Mouse (Mus musculus) ES-Bruce4 (cell line): ENCODE results near the gene Kif24. TPM values are rescaled to one million over a fixed set of nuclear protein-coding genes. Genes with fewer than 3 reads are reported as not detected.
A peak's percentile ranks its signal among the peaks of the same experiment; 100 is the strongest.
"Not testable (repeated sequence)": the region's sequence is repeated elsewhere in the genome, so short reads cannot be mapped to it uniquely, and the experiment has no call there.

Source experiments
- H3K27ac ChIP-seq: 2 replicates; pipeline ENCODE4 v1.5.1; 2012; ENCODE audit warnings: low read length, inconsistent platforms; ENCODE audit not compliant: insufficient read depth
- H3K27me3 ChIP-seq: 2 replicates; pipeline ENCODE4 v1.6.1; 2012; ENCODE audit warnings: mild to moderate bottlenecking, low read length, inconsistent platforms; ENCODE audit not compliant: control insufficient read depth, poor library complexity, insufficient read depth, severe bottlenecking
- H3K36me3 ChIP-seq: 2 replicates; pipeline ENCODE4 v1.6.1; 2012; ENCODE audit warnings: inconsistent platforms, mild to moderate bottlenecking, low read length, moderate library complexity; ENCODE audit not compliant: control insufficient read depth, poor library complexity, insufficient read depth, severe bottlenecking
- H3K4me1 ChIP-seq: one replicate; pipeline ENCODE4 v1.8.1; 2011; ENCODE audit warnings: low read length; ENCODE audit not compliant: control insufficient read depth, insufficient read depth
- H3K4me3 ChIP-seq: 2 replicates; pipeline ENCODE4 v1.5.1; 2011; ENCODE audit warnings: low read depth, mild to moderate bottlenecking, low read length
- H3K9ac ChIP-seq: 2 replicates; pipeline ENCODE4 v1.6.1; 2012; ENCODE audit warnings: low read depth, mild to moderate bottlenecking, inconsistent platforms; ENCODE audit not compliant: poor library complexity, severe bottlenecking
- H3K9me3 ChIP-seq: replicated peaks from 2 replicates; pipeline ENCODE4 v1.6.1; 2012; ENCODE audit warnings: mild to moderate bottlenecking, low read length, inconsistent platforms; ENCODE audit not compliant: control insufficient read depth, poor library complexity, insufficient read depth, severe bottlenecking
- CTCF ChIP-seq: IDR thresholded peaks from one replicate; pipeline ENCODE4 v1.8.1; 2011; ENCODE audit warnings: low read depth, low read length
- EP300 ChIP-seq: IDR thresholded peaks from 2 replicates; pipeline ENCODE4 v1.6.1; 2011; ENCODE audit warnings: low read depth, low read length; ENCODE audit not compliant: insufficient read depth
- POLR2A ChIP-seq: IDR thresholded peaks from one replicate; pipeline ENCODE4 v1.8.1; 2011; ENCODE audit warnings: low read length; ENCODE audit not compliant: insufficient read depth
- polyA plus RNA-seq: library from polyadenylated mRNA; stranded (reverse); fragments of >200 nt; gene quantifications from 2 replicates; pipeline ENCODE4 v1.2.4, GENCODE M21; 2011; ENCODE audit warnings: low read depth; ENCODE audit not compliant: missing spikeins, insufficient read depth, insufficient read length

The Kif24 gene
- polyA plus RNA-seq, 1 experiment, result 25.7 TPM

GRCm38 (mm10) chr4:41469199-41469598, 4.5 kb upstream of the Kif24 start:
- no peak for TF ChIP-seq CTCF
- TF ChIP-seq POLR2A, result no peak
- TF ChIP-seq EP300, result no peak
- Histone ChIP-seq H3K9me3 (no peaks in the 10 kb centered on the region), H3K27me3 (no peaks in the 10 kb centered on the region), H3K9ac (no peak overlapping the region), H3K27ac (no peak overlapping the region), H3K36me3 (no peaks in the 10 kb centered on the region), H3K4me1 (no peaks in the 10 kb centered on the region), H3K4me3 (no peak overlapping the region)

DNA sequence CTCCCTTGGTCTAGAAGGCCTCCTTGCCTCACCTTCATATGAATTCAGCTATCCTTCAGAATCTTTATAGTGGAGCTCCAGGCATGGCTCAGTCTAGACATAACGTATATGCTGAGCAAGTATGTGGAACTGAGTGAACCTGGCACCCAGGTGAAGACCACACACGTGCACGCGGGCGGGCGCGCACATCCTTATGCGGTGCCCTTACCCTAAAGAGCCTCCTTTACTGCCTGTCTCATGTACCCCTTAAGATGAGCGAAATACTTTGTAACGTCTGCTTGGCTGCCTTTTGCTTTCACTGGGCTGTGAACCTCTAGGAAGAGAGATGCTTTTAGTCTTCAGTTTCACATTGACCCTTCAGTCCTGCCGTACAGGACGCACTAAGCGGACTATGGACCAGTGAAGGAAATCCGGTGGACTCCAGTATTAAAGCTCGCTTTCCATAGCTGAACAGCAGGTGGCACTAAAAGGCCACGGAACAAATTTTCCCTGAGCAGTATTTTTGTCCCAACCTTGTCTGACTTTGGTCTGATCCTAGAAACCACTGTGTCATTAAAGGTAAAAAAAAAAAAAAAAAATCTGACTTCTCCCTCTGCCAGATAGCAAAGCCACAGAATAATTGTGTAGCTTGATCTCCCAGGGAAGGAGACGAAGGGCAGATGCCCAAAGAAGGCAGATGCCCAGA, 3.9 kb upstream of the Kif24 start:
- Histone ChIP-seq H3K27ac (no peak overlapping the region), H3K9me3 (no peaks in the 10 kb centered on the region), H3K4me1 (no peaks in the 10 kb centered on the region), H3K4me3 (peak overlapping the region; percentile 45), H3K27me3 (no peaks in the 10 kb centered on the region), H3K9ac (0 out of 2 replicates have a peak overlapping the region, but pooled peaks have one; percentile 11), H3K36me3 (no peaks in the 10 kb centered on the region)
- TF ChIP-seq CTCF, result peak; percentile 24
- TF ChIP-seq POLR2A, result no peak

GRCm38 (mm10) chr4:41465287-41465665, 589 bp upstream of the Kif24 start:
- no peaks in the 10 kb centered on the region for H3K27me3 ChIP-seq
- H3K27ac ChIP-seq, result 0 out of 2 replicates have a peak overlapping the region, but pooled peaks have one; percentile 23
- TF ChIP-seq EP300 (no peak), POLR2A (no peak)
- H3K4me1 ChIP-seq, result no peaks in the 10 kb centered on the region
- H3K4me3 ChIP-seq, result peak overlapping the region; percentile 96
- peaks cover 19% of the 10 kb centered on the region for H3K9me3 ChIP-seq
- peak overlapping the region; percentile 72 for H3K9ac ChIP-seq
- no peaks in the 10 kb centered on the region for H3K36me3 ChIP-seq

DNA sequence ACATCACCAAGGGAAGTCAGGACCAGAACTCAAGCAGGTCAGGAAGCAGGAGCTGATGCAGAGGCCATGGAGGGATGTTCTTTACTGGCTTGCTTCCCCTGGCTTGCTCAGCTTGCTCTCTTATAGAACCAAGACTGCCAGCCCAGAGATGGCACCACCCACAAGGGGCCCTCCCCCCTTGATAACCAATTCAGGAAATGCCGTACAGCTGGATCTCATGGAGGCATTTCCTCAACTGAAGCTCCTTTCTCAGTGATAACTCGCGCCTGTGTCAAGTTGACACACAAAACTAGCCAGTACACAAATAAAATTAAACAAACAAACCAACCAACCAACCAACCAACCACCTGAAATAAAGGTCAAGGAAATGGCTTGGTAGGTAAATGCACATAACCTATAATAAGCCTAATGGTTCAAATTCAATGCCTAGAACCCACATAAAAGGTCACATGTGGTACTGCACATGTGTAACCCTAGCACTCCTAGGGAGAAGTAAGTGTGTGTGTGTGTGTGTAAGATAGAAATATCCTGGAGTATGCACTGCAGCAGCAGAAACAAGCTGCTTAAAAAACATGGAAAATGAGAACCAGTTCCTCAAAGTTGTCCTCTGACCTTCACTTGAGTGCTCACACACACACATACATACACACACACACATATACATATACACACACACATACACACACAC, 1.5 kb downstream of the Kif24 start:
- not testable (repeated sequence) for H3K36me3 ChIP-seq, H3K27ac ChIP-seq, H3K27me3 ChIP-seq, H3K4me1 ChIP-seq, H3K4me3 ChIP-seq
- Histone ChIP-seq H3K9me3 (peaks cover 24% of the 10 kb centered on the region), H3K9ac (peak overlapping the region; percentile 76; the same call in 1 of the 2 replicates)

DNA sequence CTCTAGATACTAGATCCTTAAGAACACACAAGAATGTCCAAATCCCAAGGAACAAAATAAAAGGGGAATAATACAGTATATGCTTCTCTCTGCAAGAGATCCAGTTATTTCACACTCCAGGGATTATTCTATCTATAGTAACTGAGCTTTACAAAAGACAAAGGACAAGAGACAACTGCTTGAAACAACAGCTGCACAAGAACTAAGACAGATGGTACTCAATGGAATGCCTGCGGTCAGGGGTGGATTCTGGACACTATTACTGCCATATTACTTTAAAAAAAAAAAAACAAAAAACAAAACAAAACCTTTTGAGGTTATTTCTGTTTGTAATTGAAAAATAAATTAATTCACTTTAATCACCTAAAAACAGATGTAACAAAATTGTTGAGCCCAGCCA, 4.0 kb downstream of the Kif24 start:
- Histone ChIP-seq H3K9ac (no peak overlapping the region), H3K27ac (no peak overlapping the region), H3K36me3 (no peaks in the 10 kb centered on the region), H3K4me1 (no peaks in the 10 kb centered on the region), H3K4me3 (no peak overlapping the region), H3K27me3 (no peaks in the 10 kb centered on the region), H3K9me3 (peaks cover 24% of the 10 kb centered on the region)
- no peak for TF ChIP-seq EP300
- no peak for TF ChIP-seq CTCF
- TF ChIP-seq POLR2A, result no peak

GRCm38 (mm10) chr4:41447595-41447994, 17.1 kb downstream of the Kif24 start:
- Histone ChIP-seq H3K36me3 (0 out of 2 replicates have a peak, but pooled peaks cover 2% of the 10 kb centered on the region), H3K27me3 (no peaks in the 10 kb centered on the region), H3K9ac (no peak overlapping the region), H3K9me3 (peaks cover 10% of the 10 kb centered on the region), H3K27ac (no peak overlapping the region), H3K4me3 (no peak overlapping the region), H3K4me1 (no peaks in the 10 kb centered on the region)
- TF ChIP-seq POLR2A (no peak), EP300 (no peak), CTCF (no peak)
